Mouse (Mus musculus) T-helper 1 cell (primary cell): ENCODE measurements around the gene Sos1.
"Not testable (repeated sequence)": the region's sequence is repeated elsewhere in the genome, so short reads cannot be mapped to it uniquely, and the experiment has no call there.

ENCODE experiments used
- in situ Hi-C: fragments of 300-600 bp; cut with MboI, MseI; formaldehyde crosslinking; loops from one replicate; pipeline ENCODE4 v1.15.1; 2025; ENCODE audit warnings: high pct_unique_total_duplicates

The Sos1 gene

GRCm38 (mm10) chr17:80420998-80421397, 59.3 kb downstream of the Sos1 start:
- in situ Hi-C loops, result no loop called here

- in situ Hi-C loops, result no loop called here
Observed at GRCm38 (mm10) chr17:80418572-80419210, 61.6 kb downstream of the Sos1 start.

- in situ Hi-C loops, result no loop called here
Observed at GRCm38 (mm10) chr17:80411182-80411581, 69.1 kb downstream of the Sos1 start.

GRCm38 (mm10) chr17:80398243-80398642, 82.0 kb downstream of the Sos1 start:
- in situ Hi-C loops, result no loop called here

- in situ Hi-C loops, result no loop called here
Observed at GRCm38 (mm10) chr17:80391423-80392403, 88.5 kb downstream of the Sos1 start.

- in situ Hi-C loops, result no loop called here
Observed at GRCm38 (mm10) chr17:80390024-80390423, 90.2 kb downstream of the Sos1 start.

GRCm38 (mm10) chr17:80385671-80386070, 94.6 kb downstream of the Sos1 start:
- in situ Hi-C loops, result no loop called here

- in situ Hi-C loops, result not testable (repeated sequence)
Observed at GRCm38 (mm10) chr17:80378386-80378785, 101.9 kb downstream of the Sos1 start.

- in situ Hi-C loops, result no loop called here
Observed at GRCm38 (mm10) chr17:80373726-80374096, 106.5 kb downstream of the Sos1 start.

GRCm38 (mm10) chr17:80372989-80373725, 107.1 kb downstream of the Sos1 start, which contains the start of gene Gm10190:
Gm10190 (minus strand) TSS chr17:80373541.
- in situ Hi-C loops, result no loop called here

GRCm38 (mm10) chr17:80368606-80369005, 111.6 kb downstream of the Sos1 start:
- in situ Hi-C loops, result no loop called here

- in situ Hi-C loops, result no loop called here
Observed at GRCm38 (mm10) chr17:80367276-80367675, 113.0 kb downstream of the Sos1 start.

- in situ Hi-C loops, result no loop called here
Observed at GRCm38 (mm10) chr17:80360245-80360644, 120.0 kb downstream of the Sos1 start.

- in situ Hi-C loops, result no loop called here
Observed at GRCm38 (mm10) chr17:80347234-80347633, 133.0 kb downstream of the Sos1 start.

- in situ Hi-C loops, result no loop called here
Observed at GRCm38 (mm10) chr17:80346591-80347125, 133.6 kb downstream of the Sos1 start.

GRCm38 (mm10) chr17:80345277-80345676, 135.0 kb downstream of the Sos1 start:
- in situ Hi-C loops, result no loop called here
